Mouse (Mus musculus): Measurements from ENCODE around the gene Gpr107. TPM values are rescaled to one million over a fixed set of nuclear protein-coding genes. Genes with fewer than 3 reads are reported as not detected.
"Not testable (repeated sequence)": the region's sequence is repeated elsewhere in the genome, so short reads cannot be mapped to it uniquely, and the experiment has no call there.

Gene Gpr107
- polyA plus RNA-seq, 1 experiment from 2014 or later, result 48.3 TPM

- no peak overlapping the region for H3K4me3 ChIP-seq (ENCODE audit: low read depth, low read length)
- no peaks in the 10 kb centered on the region for H3K27me3 ChIP-seq (replicated peaks; ENCODE audit: control insufficient read depth, insufficient read depth, low read length)
- no peak overlapping the region for H3K9ac ChIP-seq (ENCODE audit: low read depth, low read length)
- H3K4me1 ChIP-seq (replicated peaks; ENCODE audit: control insufficient read depth, insufficient read depth, low read length), result no peaks in the 10 kb centered on the region
- no peak for TF ChIP-seq CTCF (IDR thresholded peaks at IDR 0.05; ENCODE audit: low read depth)
- H3K9me3 ChIP-seq (ENCODE audit: control insufficient read depth), result no peaks in the 10 kb centered on the region
- no peak for ATAC-seq
- H3K4me2 ChIP-seq (replicated peaks; ENCODE audit: low read depth), result no peak overlapping the region
- H3K27ac ChIP-seq (ENCODE audit: low read depth, low read length), result no peak overlapping the region
- WGBS, result 80% methylated on average over 6 of the region's 6 CpGs
- H3K36me3 ChIP-seq (ENCODE audit: control insufficient read depth, insufficient read depth), result peaks cover 75% of the 10 kb centered on the region
Observed at GRCm38 (mm10) chr2:31170164-31170563, 18.0 kb downstream of the Gpr107 start.

- H3K4me3 ChIP-seq (ENCODE audit: low read depth, low read length), result no peak overlapping the region
- TF ChIP-seq CTCF (IDR thresholded peaks at IDR 0.05; ENCODE audit: low read depth), result no peak
- H3K27ac ChIP-seq (ENCODE audit: low read depth, low read length), result peak overlapping the region; percentile 70
- 43% methylated on average over 5 of the region's 5 CpGs for WGBS
- H3K4me1 ChIP-seq (replicated peaks; ENCODE audit: control insufficient read depth, insufficient read depth, low read length), result no peaks in the 10 kb centered on the region
- peaks cover 85% of the 10 kb centered on the region for H3K36me3 ChIP-seq (ENCODE audit: control insufficient read depth, insufficient read depth)
- H3K4me2 ChIP-seq (replicated peaks; ENCODE audit: low read depth), result no peak overlapping the region
- H3K9me3 ChIP-seq (ENCODE audit: control insufficient read depth), result no peaks in the 10 kb centered on the region
- peak; percentile 57 for ATAC-seq
- H3K27me3 ChIP-seq (replicated peaks; ENCODE audit: control insufficient read depth, insufficient read depth, low read length), result no peaks in the 10 kb centered on the region
- H3K9ac ChIP-seq (ENCODE audit: low read depth, low read length), result no peak overlapping the region
Observed at GRCm38 (mm10) chr2:31172001-31172400, 19.9 kb downstream of the Gpr107 start.

- Histone ChIP-seq H3K9me3 (ENCODE audit: control insufficient read depth) (no peaks in the 10 kb centered on the region), H3K36me3 (ENCODE audit: control insufficient read depth, insufficient read depth) (peaks cover 88% of the 10 kb centered on the region), H3K27ac (ENCODE audit: low read depth, low read length) (no peak overlapping the region), H3K9ac (ENCODE audit: low read depth, low read length) (no peak overlapping the region), H3K4me3 (ENCODE audit: low read depth, low read length) (no peak overlapping the region), H3K4me2 (replicated peaks; ENCODE audit: low read depth) (no peak overlapping the region), H3K27me3 (replicated peaks; ENCODE audit: control insufficient read depth, insufficient read depth, low read length) (no peaks in the 10 kb centered on the region), H3K4me1 (replicated peaks; ENCODE audit: control insufficient read depth, insufficient read depth, low read length) (no peaks in the 10 kb centered on the region)
- TF ChIP-seq CTCF (IDR thresholded peaks at IDR 0.05; ENCODE audit: low read depth), result peak; percentile 62
- WGBS, result 85% methylated on average over 5 of the region's 5 CpGs
- ATAC-seq, result 0 out of 2 replicates have a peak, but pooled peaks have one; percentile 14
Observed at GRCm38 (mm10) chr2:31172536-31172935, 20.4 kb downstream of the Gpr107 start.

- no peaks in the 10 kb centered on the region for H3K27me3 ChIP-seq (replicated peaks; ENCODE audit: control insufficient read depth, insufficient read depth, low read length)
- H3K4me2 ChIP-seq (replicated peaks; ENCODE audit: low read depth), result no peak overlapping the region
- no peak overlapping the region for H3K27ac ChIP-seq (ENCODE audit: low read depth, low read length)
- no peak overlapping the region for H3K4me3 ChIP-seq (ENCODE audit: low read depth, low read length)
- no peaks in the 10 kb centered on the region for H3K4me1 ChIP-seq (replicated peaks; ENCODE audit: control insufficient read depth, insufficient read depth, low read length)
- no peaks in the 10 kb centered on the region for H3K9me3 ChIP-seq (ENCODE audit: control insufficient read depth)
- peaks cover 89% of the 10 kb centered on the region for H3K36me3 ChIP-seq (ENCODE audit: control insufficient read depth, insufficient read depth)
- H3K9ac ChIP-seq (ENCODE audit: low read depth, low read length), result no peak overlapping the region
- no peak for ATAC-seq
- WGBS, result 66% methylated on average over 4 of the region's 4 CpGs
- peak; percentile 56 for TF ChIP-seq CTCF (IDR thresholded peaks at IDR 0.05; ENCODE audit: low read depth)
Observed at GRCm38 (mm10) chr2:31173290-31173689, 21.2 kb downstream of the Gpr107 start.

GRCm38 (mm10) chr2:31178593-31178992 is 26.5 kb downstream of the Gpr107 start:
- 80% methylated on average over 6 of the region's 6 CpGs for WGBS
- not testable (repeated sequence) for H3K9ac ChIP-seq (ENCODE audit: low read depth, low read length); H3K4me1 ChIP-seq (replicated peaks; ENCODE audit: control insufficient read depth, insufficient read depth, low read length); H3K4me2 ChIP-seq (replicated peaks; ENCODE audit: low read depth); H3K27me3 ChIP-seq (replicated peaks; ENCODE audit: control insufficient read depth, insufficient read depth, low read length); H3K4me3 ChIP-seq (ENCODE audit: low read depth, low read length); H3K9me3 ChIP-seq (ENCODE audit: control insufficient read depth); H3K27ac ChIP-seq (ENCODE audit: low read depth, low read length); ATAC-seq
- TF ChIP-seq CTCF (IDR thresholded peaks at IDR 0.05; ENCODE audit: low read depth), result peak; percentile 44
- H3K36me3 ChIP-seq (ENCODE audit: control insufficient read depth, insufficient read depth), result peaks cover 82% of the 10 kb centered on the region

GRCm38 (mm10) chr2:31179471-31179870 is 27.4 kb downstream of the Gpr107 start:
- no peak for TF ChIP-seq CTCF (IDR thresholded peaks at IDR 0.05; ENCODE audit: low read depth)
- Histone ChIP-seq H3K4me2 (replicated peaks; ENCODE audit: low read depth) (no peak overlapping the region), H3K4me3 (ENCODE audit: low read depth, low read length) (no peak overlapping the region), H3K27me3 (replicated peaks; ENCODE audit: control insufficient read depth, insufficient read depth, low read length) (no peaks in the 10 kb centered on the region), H3K9ac (ENCODE audit: low read depth, low read length) (no peak overlapping the region), H3K4me1 (replicated peaks; ENCODE audit: control insufficient read depth, insufficient read depth, low read length) (no peaks in the 10 kb centered on the region), H3K27ac (ENCODE audit: low read depth, low read length) (no peak overlapping the region), H3K9me3 (ENCODE audit: control insufficient read depth) (no peaks in the 10 kb centered on the region), H3K36me3 (ENCODE audit: control insufficient read depth, insufficient read depth) (peaks cover 83% of the 10 kb centered on the region)
- ATAC-seq, result no peak
- WGBS, result 73% methylated on average over 7 of the region's 7 CpGs

GRCm38 (mm10) chr2:31180081-31180551 is 28.0 kb downstream of the Gpr107 start:
- Histone ChIP-seq H3K4me1 (replicated peaks; ENCODE audit: control insufficient read depth, insufficient read depth, low read length) (no peaks in the 10 kb centered on the region), H3K9ac (ENCODE audit: low read depth, low read length) (no peak overlapping the region), H3K27me3 (replicated peaks; ENCODE audit: control insufficient read depth, insufficient read depth, low read length) (no peaks in the 10 kb centered on the region), H3K36me3 (ENCODE audit: control insufficient read depth, insufficient read depth) (peaks cover 83% of the 10 kb centered on the region), H3K4me2 (replicated peaks; ENCODE audit: low read depth) (no peak overlapping the region), H3K9me3 (ENCODE audit: control insufficient read depth) (no peaks in the 10 kb centered on the region), H3K4me3 (ENCODE audit: low read depth, low read length) (no peak overlapping the region), H3K27ac (ENCODE audit: low read depth, low read length) (no peak overlapping the region)
- no peak for ATAC-seq
- TF ChIP-seq CTCF (IDR thresholded peaks at IDR 0.05; ENCODE audit: low read depth), result no peak
- WGBS, result 60% methylated on average over 7 of the region's 7 CpGs

Data from intestine, postnatal 0 days (tissue).